Mouse (Mus musculus): Measurements from ENCODE around the gene Itln1. TPM values are rescaled to one million over a fixed set of nuclear protein-coding genes. Genes with fewer than 3 reads are reported as not detected.

Gene Itln1
- 2.5 and 36.8 TPM in 2 replicates for polyA plus RNA-seq (2012; rRNA removed)

GRCm38 (mm10) chr1:171535194-171535593 lies at the start of gene Itln1:
Gene Itln1 (minus strand): TSS chr1:171535294.

GRCm38 (mm10) chr1:171558898-171559297 lies 23.8 kb upstream of the Itln1 start, which contains the start of gene Cd244a:
Gene Cd244a (plus strand): TSS chr1:171559193.

GRCm38 (mm10) chr1:171503250-171503591 lies 31.9 kb downstream of the Itln1 start, which contains the start of gene Alyref2:
Gene Alyref2 (plus strand): TSS chr1:171503478.

Other genes with a start within 250 kb of the Itln1 start
- gene Usp21, start 247.3 kb downstream of the Itln1 start, polyA plus RNA-seq (2012; rRNA removed): 19.0 and 19.2 TPM in 2 replicates
- 8.7 and 9.2 TPM in 2 replicates for gene Ufc1, start 240.3 kb downstream of the Itln1 start, polyA plus RNA-seq (2012; rRNA removed)
- 16.3 and 18.4 TPM in 2 replicates for gene Dedd, start 206.1 kb downstream of the Itln1 start, polyA plus RNA-seq (2012; rRNA removed)
- 39.2 and 41.0 TPM in 2 replicates for gene Nit1, start 189.6 kb downstream of the Itln1 start, polyA plus RNA-seq (2012; rRNA removed)
- gene Pfdn2, start 189.6 kb downstream of the Itln1 start, polyA plus RNA-seq (2012; rRNA removed): 1.2 and 1.9 TPM in 2 replicates
- gene Klhdc9, start 174.5 kb downstream of the Itln1 start, polyA plus RNA-seq (2012; rRNA removed): 0.18 and 0.57 TPM in 2 replicates
- 10.8 and 11.6 TPM in 2 replicates for gene Nectin4, start 165.2 kb downstream of the Itln1 start, polyA plus RNA-seq (2012; rRNA removed)
- gene Arhgap30, start 146.3 kb downstream of the Itln1 start, polyA plus RNA-seq (2012; rRNA removed): 1.1 and 1.5 TPM in 2 replicates
- gene Usf1, start 124.0 kb downstream of the Itln1 start, polyA plus RNA-seq (2012; rRNA removed): 35.3 and 39.4 TPM in 2 replicates
- gene Tstd1, start 116.4 kb downstream of the Itln1 start, polyA plus RNA-seq (2012; rRNA removed): 26.3 and 54.4 TPM in 2 replicates
- gene F11r, start 97.8 kb downstream of the Itln1 start, polyA plus RNA-seq (2012; rRNA removed): 43.0 and 50.4 TPM in 2 replicates
- 0.88 and 2.0 TPM in 2 replicates for gene Alyref2, start 31.8 kb downstream of the Itln1 start, polyA plus RNA-seq (2012; rRNA removed)
- 0.10 TPM in 1 of 2 replicates, not detected in the other for gene Cd244a, start 23.9 kb upstream of the Itln1 start, polyA plus RNA-seq (2012; rRNA removed)
- gene Ly9, start 72.1 kb upstream of the Itln1 start, polyA plus RNA-seq (2012; rRNA removed): 0.12 and 0.25 TPM in 2 replicates
- 0.05 and 0.23 TPM in 2 replicates for gene Slamf7, start 117.7 kb upstream of the Itln1 start, polyA plus RNA-seq (2012; rRNA removed)
- 0.29 and 0.30 TPM in 2 replicates for gene Cd48, start 146.7 kb upstream of the Itln1 start, polyA plus RNA-seq (2012; rRNA removed)
- not detected in 2 replicates for gene Slamf1, start 231.8 kb upstream of the Itln1 start, polyA plus RNA-seq (2012; rRNA removed)